Mouse (Mus musculus) gastrocnemius, postnatal 25 days (tissue): Measurements from ENCODE around the gene Klrc3. TPM values are rescaled to one million over a fixed set of nuclear protein-coding genes. Genes with fewer than 3 reads are reported as not detected.
"Not testable (repeated sequence)": the region's sequence is repeated elsewhere in the genome, so short reads cannot be mapped to it uniquely, and the experiment has no call there.

ENCODE experiments used
- DNase-seq: peaks from one replicate; pipeline ENCODE4 v3.0.0; 2022
- long read RNA-seq, 2 experiments: library from polyadenylated mRNA; stranded (forward); transcript quantifications; one replicate each; pipeline ENCODE4 v2.0.0; 2021
- microRNA-seq, 2 experiments: library from miRNA; unstranded; fragments of <30 nt; microRNA quantifications; one replicate each; pipeline ENCODE4 v1.2.0; 2021; ENCODE audit warnings: borderline replicate concordance in 2 of 2
- total RNA-seq, 2 experiments: library from RNA; stranded (reverse); gene quantifications; 1 replicate in 1 of 2; 2 replicates in 1 of 2; pipeline ENCODE4 v1.2.3; 2021

Klrc3 gene
- not detected for total RNA-seq
- long read RNA-seq, experiment 1: 0 reads
- long read RNA-seq, experiment 2: 0 reads

DNA sequence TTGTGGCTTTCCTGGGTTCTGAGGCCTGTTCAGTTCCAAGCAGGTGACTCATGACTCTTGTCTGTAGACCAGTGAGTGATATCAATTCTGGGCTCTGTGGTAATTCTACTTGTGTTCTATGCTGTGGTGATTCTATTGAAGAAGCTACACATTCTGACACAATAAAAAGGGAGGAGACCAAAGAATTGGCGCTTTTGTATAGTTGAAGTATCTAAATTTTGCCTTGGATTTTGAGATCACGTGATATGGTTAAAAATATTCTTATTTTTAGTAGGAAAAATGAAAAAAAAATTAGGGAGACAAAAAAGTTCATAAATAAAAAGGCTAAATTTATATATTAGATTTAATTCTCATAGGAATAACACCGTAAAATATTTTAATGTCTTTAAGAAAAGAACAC lies at the start of gene Klrc3:
Gene Klrc3, minus strand, starts transcription at position 101 of the 400 bp plus-strand sequence.
- not testable (repeated sequence) for DNase-seq

DNA sequence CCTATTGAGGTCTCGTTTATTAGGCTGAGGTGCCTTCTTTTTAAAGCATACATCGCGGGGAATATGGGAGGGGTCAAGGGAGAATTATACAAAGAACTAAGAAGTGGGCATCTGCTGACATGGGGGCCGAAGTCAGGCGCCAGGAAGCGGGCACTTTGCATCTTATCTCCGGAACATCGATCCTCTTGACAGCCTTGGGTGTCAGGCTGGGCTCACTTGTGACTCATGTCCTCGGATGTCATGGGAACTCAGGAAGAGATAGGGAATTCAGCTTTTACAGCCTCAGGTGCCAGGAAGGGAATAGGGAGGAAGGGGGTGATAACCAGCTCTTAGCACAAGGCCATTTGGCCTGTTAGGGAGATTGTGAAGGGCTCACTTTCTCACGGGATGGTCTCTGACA lies 48.3 kb upstream of the Klrc3 start:
- not testable (repeated sequence) for DNase-seq

DNA sequence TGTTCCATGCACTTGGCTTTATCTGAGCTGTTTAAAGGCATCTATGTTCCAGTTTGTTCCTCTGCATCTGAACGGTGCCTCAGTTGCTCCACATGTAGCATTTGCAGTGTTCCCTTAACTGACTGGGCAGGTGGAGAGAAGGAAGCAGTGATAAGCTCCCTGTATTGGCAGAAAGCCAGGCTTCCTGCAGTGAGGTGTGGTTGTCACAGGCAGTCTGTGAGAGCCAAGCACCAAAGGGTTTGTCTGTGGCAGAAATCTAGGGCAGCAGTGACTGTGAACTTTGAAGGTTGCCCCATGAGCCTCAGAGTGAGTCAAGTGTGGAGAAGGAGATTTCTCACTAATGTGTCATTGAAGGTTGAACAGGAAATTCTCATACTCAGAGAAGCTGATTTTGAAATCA lies 37.2 kb upstream of the Klrc3 start:
- DNase-seq: no peak

DNA sequence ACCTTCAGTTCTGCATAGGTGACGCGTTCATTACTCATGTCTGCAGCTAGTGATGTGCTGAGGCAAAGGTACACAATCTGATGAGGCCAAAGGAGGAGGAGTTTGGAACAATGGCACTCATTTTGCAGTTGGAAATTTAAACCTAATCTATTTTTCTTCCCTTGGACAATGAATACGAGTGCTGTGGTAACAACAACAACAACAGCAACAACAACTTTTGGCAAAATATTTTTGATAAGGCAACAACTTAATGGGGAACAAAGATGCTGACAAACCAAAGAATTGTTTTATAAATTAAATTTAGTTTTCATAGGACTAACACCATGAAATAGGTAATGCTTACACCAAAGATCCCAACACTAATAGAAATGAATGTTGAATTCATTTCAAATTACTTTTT lies 35.7 kb upstream of the Klrc3 start, which contains the start of gene Klrc1:
Gene Klrc1, minus strand, starts transcription at position 101 of the 400 bp plus-strand sequence.
- no peak for DNase-seq

DNA sequence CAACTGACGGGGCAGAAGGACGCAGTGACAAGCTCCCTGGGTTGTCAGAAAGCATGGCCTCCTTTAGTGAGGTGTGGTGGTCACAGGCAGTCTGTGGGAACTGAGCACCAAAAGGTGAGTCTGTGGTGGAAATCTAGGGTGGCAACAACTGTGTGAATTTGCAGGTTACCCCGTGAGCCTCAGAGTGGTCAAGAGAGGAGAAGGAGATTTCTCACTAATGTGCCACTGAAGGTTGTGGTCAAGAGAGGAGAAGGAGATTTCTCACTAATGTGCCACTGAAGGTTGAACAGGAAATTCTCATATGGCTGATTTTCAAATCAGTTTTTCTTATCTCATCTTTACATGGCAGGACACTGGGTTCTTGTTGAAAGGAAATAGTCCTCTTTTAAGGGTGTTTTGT lies 18.2 kb upstream of the Klrc3 start:
- DNase-seq: not testable (repeated sequence)

DNA sequence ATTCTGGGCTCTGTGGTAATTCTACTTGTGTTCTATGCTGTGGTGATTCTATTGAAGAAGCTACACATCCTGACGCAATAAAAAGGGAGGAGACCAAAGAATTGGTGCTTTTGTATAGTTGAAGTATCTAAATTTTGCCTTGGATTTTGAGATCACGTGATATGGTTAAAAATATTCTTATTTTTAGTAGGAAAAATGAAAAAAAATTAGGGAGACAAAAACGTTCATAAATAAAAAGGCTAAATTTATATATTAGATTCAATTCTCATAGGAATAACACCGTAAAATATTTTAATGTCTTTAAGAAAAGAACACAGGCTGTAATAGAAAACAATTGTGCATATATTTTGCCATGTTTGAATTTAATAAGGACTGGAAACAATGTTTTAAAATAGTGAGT lies 17.5 kb upstream of the Klrc3 start, which contains the start of gene Klrc2:
Gene Klrc2, minus strand, starts transcription at position 101 of the 400 bp plus-strand sequence.
- DNase-seq: not testable (repeated sequence)

DNA sequence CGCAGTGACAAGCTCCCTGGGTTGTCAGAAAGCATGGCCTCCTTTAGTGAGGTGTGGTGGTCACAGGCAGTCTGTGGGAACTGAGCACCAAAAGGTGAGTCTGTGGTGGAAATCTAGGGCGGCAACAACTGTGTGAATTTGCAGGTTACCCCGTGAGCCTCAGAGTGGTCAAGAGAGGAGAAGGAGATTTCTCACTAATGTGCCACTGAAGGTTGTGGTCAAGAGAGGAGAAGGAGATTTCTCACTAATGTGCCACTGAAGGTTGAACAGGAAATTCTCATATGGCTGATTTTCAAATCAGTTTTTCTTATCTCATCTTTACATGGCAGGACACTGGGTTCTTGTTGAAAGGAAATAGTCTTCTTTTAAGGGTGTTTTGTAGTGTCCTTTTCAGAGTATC lies 917 bp upstream of the Klrc3 start:
- not testable (repeated sequence) for DNase-seq

DNA sequence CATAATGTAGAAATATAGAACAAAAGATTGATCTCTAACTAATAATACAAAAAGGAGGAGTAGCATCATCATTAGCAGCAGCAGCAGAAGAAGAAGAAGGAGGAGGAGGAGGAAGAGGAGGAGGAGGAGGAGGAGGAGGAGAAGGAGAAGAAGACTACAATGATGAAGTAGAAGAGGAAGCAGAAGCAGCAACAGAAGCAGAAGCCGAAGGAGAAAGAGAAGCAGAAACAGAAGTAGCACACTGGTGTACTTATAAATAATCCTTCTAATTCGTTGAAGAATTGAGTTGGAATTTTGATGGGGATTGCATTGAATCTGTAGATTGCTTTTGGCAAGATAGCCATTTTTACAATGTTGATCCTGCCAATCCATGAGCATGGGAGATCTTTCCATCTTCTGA lies 12.1 kb downstream of the Klrc3 start:
- not testable (repeated sequence) for DNase-seq

DNA sequence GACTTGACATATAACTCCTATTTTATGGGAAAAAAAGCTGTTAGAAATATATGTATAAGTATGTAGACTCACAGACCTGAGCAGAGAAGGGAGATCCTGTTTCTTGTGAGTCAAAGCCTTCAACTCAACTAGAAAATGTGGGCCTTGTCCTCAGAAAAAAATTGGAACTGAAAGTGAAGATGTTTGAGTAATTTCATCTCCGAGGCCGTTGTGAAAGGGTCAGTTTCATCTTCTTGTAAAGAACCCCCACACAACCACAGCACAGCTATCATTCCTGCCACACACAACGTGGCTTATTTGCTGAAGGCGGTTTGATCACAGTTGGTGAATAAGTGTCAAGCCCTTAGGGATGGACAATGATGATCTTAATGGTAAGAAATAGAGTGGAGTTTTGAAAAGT lies 19.4 kb downstream of the Klrc3 start, which contains the start of gene Klrk1:
Gene Klrk1, minus strand, starts transcription at position 130 of the 400 bp plus-strand sequence.
- DNase-seq: no peak

DNA sequence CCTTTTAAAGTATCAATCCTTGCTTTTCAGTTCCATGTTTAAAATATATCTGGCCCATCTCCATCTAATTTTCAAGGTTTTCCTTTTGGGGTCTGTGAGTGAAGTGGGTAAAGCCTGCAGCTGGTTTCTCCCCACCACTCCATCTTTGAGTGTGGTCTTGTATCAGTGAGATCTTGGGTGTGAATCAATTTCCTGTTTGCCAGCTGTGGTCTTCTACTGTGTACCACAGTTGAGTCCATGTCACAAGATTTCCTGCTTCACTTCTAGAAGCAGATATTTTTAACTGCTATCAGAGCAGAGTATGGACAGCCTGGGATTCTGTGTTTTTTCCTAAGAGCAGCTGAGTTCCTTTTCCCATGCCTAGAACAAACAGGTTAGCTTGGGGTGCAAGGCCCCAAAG lies 34.8 kb downstream of the Klrc3 start:
- DNase-seq: no peak

DNA sequence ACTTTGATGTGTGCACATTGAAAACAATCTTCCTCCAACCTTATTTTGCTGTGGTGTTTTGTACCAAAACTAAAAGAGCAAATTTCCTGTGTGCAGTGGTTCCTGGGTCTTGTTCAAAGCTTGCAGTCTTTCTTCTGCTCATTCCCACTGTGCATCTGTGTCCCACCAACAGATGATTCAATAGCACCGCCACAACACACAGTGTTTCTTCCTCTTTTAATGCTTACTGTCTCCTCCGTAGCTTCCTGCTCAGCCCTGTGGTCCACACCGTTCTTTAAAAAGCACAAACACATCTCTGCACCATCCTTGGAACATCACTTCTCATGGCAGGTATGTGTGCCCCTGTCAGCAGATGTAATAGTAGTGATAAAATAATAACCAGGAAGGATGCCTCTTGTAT lies 51.6 kb downstream of the Klrc3 start, which contains the start of gene Klrd1:
Gene Klrd1, plus strand, starts transcription at position 275 of the 400 bp plus-strand sequence.
- DNase-seq: no peak

Small RNAs within 50 kb of the gene (microRNA-seq; reads per million reads assigned to microRNA genes)
- gene Mir680-1: 0 reads per million in 2 experiments

Other genes starting within 250 kb of the Klrc3 start
- not detected for gene Clec1b, start 246.0 kb downstream of the Klrc3 start, total RNA-seq
- not detected for gene Clec9a, start 234.5 kb downstream of the Klrc3 start, total RNA-seq
- gene Clec1a, start 191.3 kb downstream of the Klrc3 start, total RNA-seq: 1 to 10 TPM; 2.4 to 2.5 TPM
- not detected for gene Olr1, start 136.2 kb downstream of the Klrc3 start, total RNA-seq
- gene Tmem52b, start 130.8 kb downstream of the Klrc3 start, total RNA-seq: not detected
- gene Gabarapl1, start 110.2 kb downstream of the Klrc3 start, total RNA-seq: 10 to 100 TPM; 38.2 to 41.9 TPM
- not detected for gene Klre1, start 65.4 kb downstream of the Klrc3 start, total RNA-seq
- gene Klrd1, start 51.6 kb downstream of the Klrc3 start, total RNA-seq: not detected
- gene Klrk1, start 19.5 kb downstream of the Klrc3 start, total RNA-seq: not detected
- gene Klrc2, start 17.4 kb upstream of the Klrc3 start, total RNA-seq: not detected
- gene Klrc1, start 35.6 kb upstream of the Klrc3 start, total RNA-seq: not detected
- not detected for gene Klri1, start 73.8 kb upstream of the Klrc3 start, total RNA-seq
- gene Klri2, start 97.1 kb upstream of the Klrc3 start, total RNA-seq: not detected
- not detected for gene Gm156, start 140.9 kb upstream of the Klrc3 start, total RNA-seq
- not detected for gene Gm17631, start 219.3 kb upstream of the Klrc3 start, total RNA-seq
- gene Klra17, start 233.3 kb upstream of the Klrc3 start, total RNA-seq: not detected